Mouse (Mus musculus) neural tube, embryonic 15.5 days (tissue): ENCODE data around the gene Rapgef2. TPM values are rescaled to one million over a fixed set of nuclear protein-coding genes. Genes with fewer than 3 reads are reported as not detected.
A peak's percentile ranks its signal among the peaks of the same experiment; 100 is the strongest.
"Not testable (repeated sequence)": the region's sequence is repeated elsewhere in the genome, so short reads cannot be mapped to it uniquely, and the experiment has no call there.

Experiments used
- ATAC-seq: fragments of 200-750 bp; cut with Nextera tagmentation; 2 replicates; pipeline ENCODE4 v1.8.0; 2017; ENCODE audit warnings: mild to moderate bottlenecking, moderate TSS enrichment, moderate library complexity; ENCODE audit not compliant: low FRiP score
- H3K27ac ChIP-seq: fragments of 300-500 bp; sonication (generic); replicated peaks from 2 replicates; pipeline ENCODE4 v1.5.1; 2015; ENCODE audit warnings: mild to moderate bottlenecking, inconsistent platforms
- H3K27me3 ChIP-seq: fragments of 300-500 bp; sonication (generic); replicated peaks from 2 replicates; pipeline ENCODE4 v1.6.1; 2015; ENCODE audit warnings: inconsistent platforms
- H3K36me3 ChIP-seq: fragments of 300-500 bp; sonication (generic); 2 replicates; pipeline ENCODE4 v1.6.1; 2015; ENCODE audit warnings: inconsistent platforms
- H3K4me1 ChIP-seq: fragments of 300-500 bp; sonication (generic); 2 replicates; pipeline ENCODE4 v1.6.1; 2015; ENCODE audit warnings: inconsistent platforms
- H3K4me2 ChIP-seq: fragments of 300-500 bp; sonication (generic); 2 replicates; pipeline ENCODE4 v1.6.1; 2015; ENCODE audit warnings: inconsistent platforms, mild to moderate bottlenecking, moderate library complexity
- H3K4me3 ChIP-seq: fragments of 300-500 bp; sonication (generic); replicated peaks from 2 replicates; pipeline ENCODE4 v1.5.1; 2015; ENCODE audit warnings: mild to moderate bottlenecking, inconsistent platforms
- H3K9ac ChIP-seq: fragments of 300-500 bp; sonication (generic); replicated peaks from 2 replicates; pipeline ENCODE4 v1.6.1; 2015; ENCODE audit warnings: mild to moderate bottlenecking, inconsistent platforms
- H3K9me3 ChIP-seq: fragments of 300-500 bp; sonication (generic); replicated peaks from 2 replicates; pipeline ENCODE4 v1.6.1; 2016; ENCODE audit warnings: inconsistent platforms
- WGBS: fragments of 180-500 bp; shearing (Covaris S2); methylation state at CpG from one replicate; pipeline ENCODE4 v1.1.7; 2015; ENCODE audit warnings: mixed read lengths; 5-methylcytosine and 5-hydroxymethylcytosine counted together
- polyA plus RNA-seq: library from polyadenylated mRNA; unstranded; fragments of >200 nt; fragmentation: Nextera tagmentation; extraction: Ambion mirVana; gene quantifications from 2 replicates; pipeline ENCODE4 v1.2.1, GENCODE M21; 2015

Gene Rapgef2
- polyA plus RNA-seq, 1 experiment from 2014 or later, result 11.2 TPM

GRCm38 (mm10) chr3:79230718-79231117 lies 55.6 kb downstream of the Rapgef2 start:
- ATAC-seq, result no peak
- H3K27ac ChIP-seq, result no peak overlapping the region
- WGBS, result 98% methylated on average over 4 of the region's 4 CpGs

GRCm38 (mm10) chr3:79229546-79229945 lies 56.8 kb downstream of the Rapgef2 start:
- no peak for ATAC-seq
- Histone ChIP-seq H3K9ac (no peak overlapping the region), H3K27me3 (no peaks in the 10 kb centered on the region), H3K9me3 (no peaks in the 10 kb centered on the region), H3K27ac (no peak overlapping the region), H3K4me3 (no peak overlapping the region), H3K4me1 (0 out of 2 replicates have a peak, but pooled peaks cover 6% of the 10 kb centered on the region), H3K4me2 (no peak overlapping the region), H3K36me3 (no peaks in the 10 kb centered on the region)
- WGBS, result 77% methylated on average over 6 of the region's 6 CpGs

More at GRCm38 (mm10) chr3:79230718-79231117, 55.6 kb downstream of the Rapgef2 start:
- Histone ChIP-seq H3K4me1 (0 out of 2 replicates have a peak, but pooled peaks cover 6% of the 10 kb centered on the region), H3K9me3 (no peaks in the 10 kb centered on the region), H3K36me3 (no peaks in the 10 kb centered on the region), H3K9ac (no peak overlapping the region), H3K27me3 (no peaks in the 10 kb centered on the region), H3K4me2 (no peak overlapping the region), H3K4me3 (no peak overlapping the region)

- ATAC-seq, result no peak
- Histone ChIP-seq H3K9ac (no peak overlapping the region), H3K27ac (no peak overlapping the region), H3K4me3 (no peak overlapping the region), H3K36me3 (no peaks in the 10 kb centered on the region), H3K27me3 (no peaks in the 10 kb centered on the region), H3K9me3 (no peaks in the 10 kb centered on the region), H3K4me1 (peaks cover 14% of the 10 kb centered on the region), H3K4me2 (no peak overlapping the region)
Observed at GRCm38 (mm10) chr3:79228304-79228703, 58.0 kb downstream of the Rapgef2 start.

- Histone ChIP-seq H3K9me3 (no peaks in the 10 kb centered on the region), H3K9ac (no peak overlapping the region), H3K4me3 (no peak overlapping the region), H3K4me1 (peaks cover 20% of the 10 kb centered on the region), H3K27ac (no peak overlapping the region), H3K4me2 (no peak overlapping the region), H3K27me3 (no peaks in the 10 kb centered on the region), H3K36me3 (no peaks in the 10 kb centered on the region)
- 89% methylated on average over 17 of the region's 17 CpGs for WGBS
- no peak for ATAC-seq
Observed at GRCm38 (mm10) chr3:79227356-79228088, 58.8 kb downstream of the Rapgef2 start.

- ATAC-seq, H3K4me2 ChIP-seq, H3K4me3 ChIP-seq, H3K9me3 ChIP-seq, H3K9ac ChIP-seq, H3K27me3 ChIP-seq, H3K27ac ChIP-seq, H3K36me3 ChIP-seq: not testable (repeated sequence)
- WGBS, result 100% methylated on average over 1 of the region's 1 CpGs
- H3K4me1 ChIP-seq, result peaks cover 26% of the 10 kb centered on the region
Observed at GRCm38 (mm10) chr3:79226807-79227206, 59.5 kb downstream of the Rapgef2 start.

- Histone ChIP-seq H3K27me3 (no peaks in the 10 kb centered on the region), H3K4me3 (no peak overlapping the region), H3K9me3 (no peaks in the 10 kb centered on the region), H3K4me2 (no peak overlapping the region), H3K4me1 (peaks cover 34% of the 10 kb centered on the region), H3K9ac (no peak overlapping the region), H3K27ac (no peak overlapping the region), H3K36me3 (no peaks in the 10 kb centered on the region)
- no peak for ATAC-seq
- WGBS, result 71% methylated on average over 6 of the region's 6 CpGs
Observed at GRCm38 (mm10) chr3:79225888-79226287, 60.4 kb downstream of the Rapgef2 start.

GRCm38 (mm10) chr3:79224352-79224751 lies 62.0 kb downstream of the Rapgef2 start:
- no peak for ATAC-seq
- H3K9me3 ChIP-seq, result no peaks in the 10 kb centered on the region
- WGBS, result 70% methylated on average over 7 of the region's 7 CpGs
- no peak overlapping the region for H3K27ac ChIP-seq
- H3K4me1 ChIP-seq, result peaks cover 37% of the 10 kb centered on the region
- no peak overlapping the region for H3K9ac ChIP-seq
- H3K4me2 ChIP-seq, result no peak overlapping the region
- H3K4me3 ChIP-seq, result no peak overlapping the region
- no peaks in the 10 kb centered on the region for H3K36me3 ChIP-seq
- no peaks in the 10 kb centered on the region for H3K27me3 ChIP-seq

- no peak overlapping the region for H3K4me2 ChIP-seq
- H3K4me3 ChIP-seq, result no peak overlapping the region
- WGBS, result 61% methylated on average over 8 of the region's 8 CpGs
- no peak for ATAC-seq
- no peaks in the 10 kb centered on the region for H3K27me3 ChIP-seq
- no peaks in the 10 kb centered on the region for H3K9me3 ChIP-seq
- peaks cover 36% of the 10 kb centered on the region for H3K4me1 ChIP-seq
- H3K9ac ChIP-seq, result no peak overlapping the region
- H3K36me3 ChIP-seq, result no peaks in the 10 kb centered on the region
- H3K27ac ChIP-seq, result no peak overlapping the region
Observed at GRCm38 (mm10) chr3:79223281-79223680, 63.0 kb downstream of the Rapgef2 start.

- no peak overlapping the region for H3K9ac ChIP-seq
- H3K9me3 ChIP-seq, result no peaks in the 10 kb centered on the region
- H3K27ac ChIP-seq, result no peak overlapping the region
- no peaks in the 10 kb centered on the region for H3K36me3 ChIP-seq
- 66% methylated on average over 13 of the region's 13 CpGs for WGBS
- peaks cover 36% of the 10 kb centered on the region for H3K4me1 ChIP-seq
- ATAC-seq, result no peak
- no peaks in the 10 kb centered on the region for H3K27me3 ChIP-seq
- H3K4me3 ChIP-seq, result no peak overlapping the region
- H3K4me2 ChIP-seq, result no peak overlapping the region
Observed at GRCm38 (mm10) chr3:79222192-79222960, 63.9 kb downstream of the Rapgef2 start.

GRCm38 (mm10) chr3:79221296-79222191 lies 64.8 kb downstream of the Rapgef2 start:
- H3K9ac ChIP-seq, result no peak overlapping the region
- 43% methylated on average over 9 of the region's 9 CpGs for WGBS
- H3K9me3 ChIP-seq, result no peaks in the 10 kb centered on the region
- H3K4me1 ChIP-seq, result peaks cover 36% of the 10 kb centered on the region
- no peak overlapping the region for H3K4me2 ChIP-seq
- no peak overlapping the region for H3K27ac ChIP-seq
- H3K4me3 ChIP-seq, result no peak overlapping the region
- ATAC-seq, result peak; percentile 67
- no peaks in the 10 kb centered on the region for H3K27me3 ChIP-seq
- no peaks in the 10 kb centered on the region for H3K36me3 ChIP-seq

- Histone ChIP-seq H3K27ac (0 out of 2 replicates have a peak overlapping the region, but pooled peaks have one; percentile 33), H3K27me3 (no peaks in the 10 kb centered on the region), H3K4me2 (no peak overlapping the region), H3K9ac (no peak overlapping the region), H3K4me3 (no peak overlapping the region), H3K36me3 (no peaks in the 10 kb centered on the region), H3K4me1 (peaks cover 36% of the 10 kb centered on the region), H3K9me3 (no peaks in the 10 kb centered on the region)
- no peak for ATAC-seq
- 38% methylated on average over 10 of the region's 10 CpGs for WGBS
Observed at GRCm38 (mm10) chr3:79219144-79219930, 67.0 kb downstream of the Rapgef2 start.
